Mouse (Mus musculus) thymus, adult 2 months (tissue): ENCODE data around the gene Mcu.

Experiments used
- CTCF ChIP-seq: fragments of 200-500 bp; IDR thresholded peaks from 2 replicates; pipeline ENCODE4 v1.5.1; 2012; ENCODE audit warnings: mild to moderate bottlenecking, control low read depth, low read length, moderate library complexity, borderline replicate concordance; ENCODE audit not compliant: control insufficient read depth, poor library complexity, insufficient read depth; ENCODE audit errors: extremely low read depth
- POLR2A ChIP-seq: fragments of 200-500 bp; IDR thresholded peaks from 2 replicates; pipeline ENCODE4 v1.6.1; 2012; ENCODE audit warnings: mild to moderate bottlenecking, low read length, control low read depth, moderate library complexity; ENCODE audit not compliant: control insufficient read depth, poor library complexity, insufficient read depth; ENCODE audit errors: extremely low read depth

- TF ChIP-seq CTCF (no peak), POLR2A (no peak)
These were observed 71.3 kb downstream of the Mcu start for GRCm38 (mm10) chr10:59545169-59545568.
